In the genomic region with DNA sequence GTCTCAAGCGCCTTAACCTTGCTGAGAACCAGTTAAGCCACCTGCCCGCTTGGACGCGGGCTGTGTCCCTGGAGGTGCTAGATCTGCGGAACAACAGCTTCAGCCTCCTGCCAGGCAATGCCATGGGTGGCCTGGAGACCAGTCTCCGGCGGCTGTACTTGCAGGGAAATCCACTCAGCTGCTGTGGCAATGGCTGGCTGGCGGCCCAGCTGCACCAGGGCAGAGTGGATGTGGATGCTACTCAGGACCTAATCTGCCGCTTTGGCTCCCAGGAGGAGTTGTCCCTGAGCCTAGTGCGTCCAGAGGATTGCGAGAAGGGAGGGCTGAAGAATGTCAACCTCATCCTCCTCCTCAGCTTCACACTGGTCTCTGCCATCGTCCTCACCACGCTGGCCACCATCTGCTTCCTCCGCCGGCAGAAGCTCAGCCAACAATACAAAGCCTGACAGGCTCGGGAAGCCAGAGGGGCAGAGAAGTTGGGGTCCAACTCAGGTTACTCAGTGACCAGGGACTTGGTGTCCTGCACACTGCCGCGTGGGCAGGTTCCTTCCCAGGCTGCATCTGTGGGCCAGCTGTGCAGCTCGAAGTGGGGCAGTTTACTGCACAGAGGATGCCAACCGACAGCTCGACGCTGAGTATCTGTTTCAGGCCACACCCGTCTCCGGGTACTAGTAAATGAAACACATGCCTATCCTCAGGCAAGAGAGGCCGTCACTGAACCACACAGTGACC, we compare ENCODE assay signal across 12 mouse cellular contexts. TPM values are rescaled to one million over a fixed set of nuclear protein-coding genes. Genes with fewer than 3 reads are reported as not detected.
A peak's percentile ranks its signal among the peaks of the same experiment; 100 is the strongest.
DNase-seq lines count a peak whose midpoint lies in the region; ATAC-seq and TF ChIP-seq lines count a peak whose summit lies in the region.
"Had no signal": no experiment of that assay in that cellular context is flagged by ENCODE, and none has a peak within 500 bp of the region (broad histone marks: within the 10 kb centered on the region; RNA-seq: fewer than 3 reads in every experiment).

No protein-coding gene starts in this region.

- no peak for TF ChIP-seq CTCF in kidney, postnatal 0 days (IDR thresholded peaks at IDR 0.05; ENCODE audit: low read depth)
- TF ChIP-seq CTCF in heart, postnatal 0 days (IDR thresholded peaks at IDR 0.05; ENCODE audit: low read depth), result no peak
- no peak for TF ChIP-seq CTCF in thymus, adult 2 months (IDR thresholded peaks at IDR 0.05; ENCODE audit: borderline replicate concordance, control insufficient read depth, extremely low read depth, insufficient read depth, low read length, poor library complexity)

- DNase-seq in CD4-positive, CD25-positive, alpha-beta regulatory T cell, adult 2 months (ENCODE audit: low read depth, low spot score), result peak; percentile 12
- DNase-seq in kidney, postnatal 0 days (ENCODE audit: low spot score), result no peak
- no peak for DNase-seq in kidney, adult 8-10 months
- peak; percentile 68 to 75 for DNase-seq in cerebellum, postnatal 10 days
- DNase-seq in heart, postnatal 0 days (ENCODE audit: low spot score), result no peak
- DNase-seq in thymus, adult 2 months, result no peak
- DNase-seq in layer of hippocampus, adult 9-10 months (ENCODE audit: low spot score), result no peak

- H3K4me1 ChIP-seq in kidney, postnatal 0 days (replicated peaks; ENCODE audit: insufficient read depth, low read length), result peaks cover 7% of the 10 kb centered on the region; the same call in 1 of the 2 replicates
- H3K4me1 ChIP-seq in heart, postnatal 0 days (ENCODE audit: control insufficient read depth, insufficient read depth), result peaks cover 7% of the 10 kb centered on the region
- peaks cover 21% of the 10 kb centered on the region for H3K4me1 ChIP-seq in thymus, adult 2 months (replicated peaks; ENCODE audit: control insufficient read depth, insufficient read depth, low read length)

- no peak for ATAC-seq in CD4-positive, CD25-positive, alpha-beta regulatory T cell, adult 4 months
- ATAC-seq in kidney, postnatal 0 days (replicated peaks; ENCODE audit: low FRiP score, low read depth), result no peak
- ATAC-seq in heart, postnatal 0 days (ENCODE audit: insufficient read depth, low read depth), result no peak
- ATAC-seq: midbrain, embryonic 13.5 days; Patski had no signal

- H3K27me3 ChIP-seq in kidney, postnatal 0 days (ENCODE audit: insufficient read depth, low read length), result no peaks in the 10 kb centered on the region
- H3K27me3 ChIP-seq in heart, postnatal 0 days (ENCODE audit: control insufficient read depth, insufficient read depth, low read length), result no peaks in the 10 kb centered on the region
- H3K27me3 ChIP-seq in thymus, adult 2 months (ENCODE audit: control insufficient read depth, insufficient read depth, low read length), result no peaks in the 10 kb centered on the region
- H3K27me3 ChIP-seq: liver, embryonic 15.5 days; midbrain, embryonic 13.5 days had no signal

- no peaks in the 10 kb centered on the region for H3K9me3 ChIP-seq in kidney, postnatal 0 days (replicated peaks; ENCODE audit: low read length)
- H3K9me3 ChIP-seq in heart, postnatal 0 days (replicated peaks; ENCODE audit: control insufficient read depth, low read length), result no peaks in the 10 kb centered on the region
- H3K9me3 ChIP-seq: forebrain, embryonic 10.5 days; liver, embryonic 15.5 days; midbrain, embryonic 13.5 days had no signal

- WGBS in kidney, postnatal 0 days, result 66% methylated on average over 25 of the region's 25 CpGs
- 71% methylated on average over 25 of the region's 25 CpGs for WGBS in heart, postnatal 0 days
- WGBS in thymus, adult 2 months, result 70% methylated on average over 25 of the region's 25 CpGs

- TF ChIP-seq POLR2A in thymus, adult 2 months (IDR thresholded peaks at IDR 0.05; ENCODE audit: control insufficient read depth, extremely low read depth, insufficient read depth, low read length, poor library complexity), result no peak

- no peak overlapping the region for H3K9ac ChIP-seq in kidney, postnatal 0 days (ENCODE audit: low read depth, low read length)
- no peak overlapping the region for H3K9ac ChIP-seq in heart, postnatal 0 days (replicated peaks; ENCODE audit: low read depth, low read length)
- H3K9ac ChIP-seq: liver, embryonic 15.5 days; midbrain, embryonic 13.5 days had no signal

- no peak overlapping the region for H3K4me2 ChIP-seq in kidney, postnatal 0 days (ENCODE audit: low read length)
- no peak overlapping the region for H3K4me2 ChIP-seq in heart, postnatal 0 days (ENCODE audit: low read depth, low read length)
- H3K4me2 ChIP-seq: liver, embryonic 15.5 days; midbrain, embryonic 13.5 days had no signal

- TF ChIP-seq EP300 in heart, postnatal 0 days (IDR thresholded peaks at IDR 0.05; ENCODE audit: low read depth), result no peak

- no peak overlapping the region for H3K4me3 ChIP-seq in kidney, postnatal 0 days (replicated peaks; ENCODE audit: low read depth, low read length)
- H3K4me3 ChIP-seq in heart, postnatal 0 days (ENCODE audit: low read depth, low read length), result no peak overlapping the region
- H3K4me3 ChIP-seq in thymus, adult 2 months (ENCODE audit: control insufficient read depth, insufficient read depth, low read length), result no peak overlapping the region
- H3K4me3 ChIP-seq: forebrain, embryonic 10.5 days; liver, embryonic 15.5 days; midbrain, embryonic 13.5 days had no signal

- peaks cover 9% of the 10 kb centered on the region; the same call in 1 of the 2 replicates for H3K36me3 ChIP-seq in kidney, postnatal 0 days (ENCODE audit: insufficient read depth, low read length)
- no peaks in the 10 kb centered on the region for H3K36me3 ChIP-seq in heart, postnatal 0 days (replicated peaks; ENCODE audit: control insufficient read depth, insufficient read depth, low read length)
- no peaks in the 10 kb centered on the region for H3K36me3 ChIP-seq in thymus, adult 2 months (ENCODE audit: control insufficient read depth, insufficient read depth, low read length)
- H3K36me3 ChIP-seq: forebrain, embryonic 10.5 days; liver, embryonic 15.5 days; midbrain, embryonic 13.5 days had no signal

- H3K27ac ChIP-seq in kidney, postnatal 0 days, result peak overlapping the region; percentile 42; the same call in 1 of the 2 replicates
- peak overlapping the region; percentile 46 for H3K27ac ChIP-seq in heart, postnatal 0 days (ENCODE audit: low read depth)
- no peak overlapping the region for H3K27ac ChIP-seq in thymus, adult 2 months (ENCODE audit: control insufficient read depth, insufficient read depth, low read length)
- H3K27ac ChIP-seq: forebrain, embryonic 10.5 days; liver, embryonic 15.5 days; midbrain, embryonic 13.5 days had no signal

RNA-seq across cellular contexts. Expression of gene Lrrc32, which starts 10.6 kb away (rescaled TPM):
- polyA plus RNA-seq in CD4-positive, CD25-positive, alpha-beta regulatory T cell, adult 4 months (2017; shearing (Covaris generic)), result 10 to 100 TPM; 55.1 to 95.2 TPM
- 13.8 and 15.1 TPM in 2 replicates for polyA plus RNA-seq in kidney, postnatal 0 days (2015; fragmentation: Nextera tagmentation; extraction: Ambion mirVana)
- total RNA-seq in heart, postnatal 0 days (2014; rRNA removed; ENCODE audit: low replicate concordance), result 10.3 and 11.4 TPM in 2 replicates
- polyA plus RNA-seq in heart, postnatal 0 days (2015; fragmentation: Nextera tagmentation; extraction: Ambion mirVana), result 4.6 and 5.7 TPM in 2 replicates
- 6.2 and 7.2 TPM in 2 replicates for polyA plus RNA-seq in thymus, adult 2 months (2012; rRNA removed)

RNA-seq across cellular contexts. Expression of gene Gucy2d, which starts 59.5 kb away (rescaled TPM):
- not detected for polyA plus RNA-seq in CD4-positive, CD25-positive, alpha-beta regulatory T cell, adult 4 months (2017; shearing (Covaris generic))
- polyA plus RNA-seq in kidney, postnatal 0 days (2015; fragmentation: Nextera tagmentation; extraction: Ambion mirVana), result not detected in 2 replicates
- total RNA-seq in heart, postnatal 0 days (2014; rRNA removed; ENCODE audit: low replicate concordance), result not detected in 2 replicates
- 0.08 TPM in 2 replicates for polyA plus RNA-seq in heart, postnatal 0 days (2015; fragmentation: Nextera tagmentation; extraction: Ambion mirVana)
- 0.14 and 0.22 TPM in 2 replicates for polyA plus RNA-seq in thymus, adult 2 months (2012; rRNA removed)
- polyA plus RNA-seq: forebrain, embryonic 10.5 days; liver, embryonic 15.5 days; midbrain, embryonic 13.5 days; Patski had no signal

Comparison
In these comparisons a context has a peak if more than half of its experiments do, and no peak if none do; other contexts are left out.
1. DNase-seq: peak in CD4-positive, CD25-positive, alpha-beta regulatory T cell, adult 2 months (single experiment) and cerebellum, postnatal 10 days (2 of 2); none in kidney, postnatal 0 days (single experiment), kidney, adult 8-10 months (0 of 2), heart, postnatal 0 days (single experiment), thymus, adult 2 months (single experiment) and layer of hippocampus, adult 9-10 months (single experiment).